Mouse (Mus musculus) embryo, embryonic 10.5 days (tissue): ENCODE measurements around the gene Samd1.

ENCODE experiments used
- DNase-seq: peaks from one replicate; pipeline ENCODE4 v3.0.0-alpha.2; 2015; ENCODE audit warnings: low spot score

Samd1 gene

GRCm38 (mm10) chr8:83997511-83998141 lies at the start of gene Samd1:
TSS of gene Samd1 (plus strand) at chr8:83997672.
- peak; percentile 62 for DNase-seq

GRCm38 (mm10) chr8:83954749-83955105 lies 42.7 kb upstream of the Samd1 start:
- no peak for DNase-seq

GRCm38 (mm10) chr8:83955106-83955957 lies 42.1 kb upstream of the Samd1 start, which contains the start of the genes Gm10644 and Asf1b:
TSS of gene Gm10644 (minus strand) at chr8:83955205.
TSS of gene Asf1b (plus strand) at chr8:83955507.
- peak; percentile 100 for DNase-seq

GRCm38 (mm10) chr8:83955958-83956218 lies 41.6 kb upstream of the Samd1 start:
- DNase-seq: no peak

GRCm38 (mm10) chr8:83956789-83957188 lies 40.7 kb upstream of the Samd1 start:
- peak; percentile 64 for DNase-seq

- DNase-seq: no peak
Measured at GRCm38 (mm10) chr8:83964015-83964765, 33.3 kb upstream of the Samd1 start.

GRCm38 (mm10) chr8:83967701-83968100 lies 29.8 kb upstream of the Samd1 start:
- DNase-seq: no peak

- no peak for DNase-seq
Measured at GRCm38 (mm10) chr8:83971121-83971520, 26.4 kb upstream of the Samd1 start.

- no peak for DNase-seq
Measured at GRCm38 (mm10) chr8:83971661-83972060, 25.8 kb upstream of the Samd1 start.

- DNase-seq: peak; percentile 99
Measured at GRCm38 (mm10) chr8:83972150-83973120, 25.0 kb upstream of the Samd1 start, which contains the start of gene Prkaca. TSS of gene Prkaca (plus strand) at chr8:83972993.

- DNase-seq: peak; percentile 18
Measured at GRCm38 (mm10) chr8:83973161-83974031, 24.1 kb upstream of the Samd1 start.

- no peak for DNase-seq
Measured at GRCm38 (mm10) chr8:83974521-83974920, 23.0 kb upstream of the Samd1 start.

GRCm38 (mm10) chr8:83976101-83976630 lies 21.3 kb upstream of the Samd1 start:
- no peak for DNase-seq

GRCm38 (mm10) chr8:83976779-83977350 lies 20.6 kb upstream of the Samd1 start:
- no peak for DNase-seq

GRCm38 (mm10) chr8:83977646-83978045 lies 19.8 kb upstream of the Samd1 start:
- no peak for DNase-seq

GRCm38 (mm10) chr8:83978200-83978599 lies 19.3 kb upstream of the Samd1 start:
- DNase-seq: no peak

GRCm38 (mm10) chr8:83980250-83980649 lies 17.2 kb upstream of the Samd1 start:
- no peak for DNase-seq

- no peak for DNase-seq
Measured at GRCm38 (mm10) chr8:83980845-83981244, 16.6 kb upstream of the Samd1 start.

- no peak for DNase-seq
Measured at GRCm38 (mm10) chr8:83981533-83981932, 15.9 kb upstream of the Samd1 start.

- no peak for DNase-seq
Measured at GRCm38 (mm10) chr8:83982449-83982848, 15.0 kb upstream of the Samd1 start.
